Mouse (Mus musculus): ENCODE data around the gene Tysnd1.

Tysnd1 gene

GRCm38 (mm10) chr10:61741306-61741705 is 46.0 kb downstream of the Tysnd1 start:
- DNase-seq, result no peak

GRCm38 (mm10) chr10:61741873-61742272 is 46.6 kb downstream of the Tysnd1 start:
- DNase-seq, result no peak

- DNase-seq, result no peak
These were observed 47.0 kb downstream of the Tysnd1 start for GRCm38 (mm10) chr10:61742336-61742735.

GRCm38 (mm10) chr10:61745133-61745532 is 49.8 kb downstream of the Tysnd1 start:
- no peak for DNase-seq

- DNase-seq, result no peak
These were observed 52.0 kb downstream of the Tysnd1 start for GRCm38 (mm10) chr10:61747302-61747701.

DNA sequence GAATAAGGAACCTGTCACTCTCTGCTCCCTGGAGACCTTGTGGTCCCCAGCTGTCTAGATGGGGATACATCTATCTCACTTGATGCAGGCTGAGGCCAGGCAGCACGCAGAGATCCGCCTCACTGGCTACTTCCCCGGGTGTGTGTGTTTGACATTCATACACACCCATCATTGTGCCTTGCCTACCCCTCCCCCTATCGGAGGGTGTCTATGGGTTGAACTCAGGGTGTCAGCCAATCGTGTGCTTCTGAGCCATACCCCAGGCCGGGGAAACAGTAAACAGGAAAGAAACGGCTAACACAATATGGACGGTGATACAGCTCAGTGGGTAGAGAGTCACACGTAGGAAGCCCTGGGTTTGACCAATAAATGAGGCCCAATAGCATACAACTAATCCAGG is 54.7 kb downstream of the Tysnd1 start:
- DNase-seq, result no peak

DNA sequence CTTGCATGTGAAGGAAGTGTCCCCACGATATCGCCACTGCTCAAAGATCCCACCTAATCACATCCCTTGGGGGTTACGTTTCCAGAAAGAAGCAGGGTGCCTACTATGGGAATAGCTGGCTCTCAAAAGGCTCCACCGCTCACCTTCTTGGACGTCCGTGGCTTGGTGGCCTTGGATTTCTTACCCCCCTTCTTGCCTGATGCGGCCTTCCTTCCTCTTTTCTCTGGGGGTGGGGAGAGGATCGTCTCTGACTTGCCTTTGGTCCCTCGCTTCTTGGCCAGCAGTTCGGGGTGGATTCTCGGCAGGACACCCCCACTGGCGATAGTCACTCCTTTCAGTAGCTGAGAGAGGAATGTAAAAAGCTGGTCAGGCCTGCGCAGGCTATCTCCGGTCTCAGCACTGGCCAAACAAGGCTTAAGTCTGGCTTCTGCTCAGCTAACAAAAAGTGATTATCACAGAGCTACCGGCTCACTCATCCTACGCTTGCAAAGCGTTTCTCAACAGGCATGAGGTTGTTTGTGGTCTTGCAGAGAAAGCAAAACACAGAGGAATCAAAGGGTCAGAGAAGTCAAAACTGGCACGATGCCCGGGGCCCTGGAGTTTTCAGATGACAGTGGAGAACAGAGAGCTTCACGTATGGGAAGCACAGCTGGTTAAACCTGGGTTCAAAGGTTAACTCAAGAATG is 56.4 kb downstream of the Tysnd1 start:
- DNase-seq, result no peak
